Mouse (Mus musculus) ZHBTc4 (cell line): ENCODE results near the gene Pde1a.

Experiments
- DNase-seq: peaks from one replicate; pipeline ENCODE4 v3.0.0-alpha.2; 2011; ENCODE audit warnings: low read depth, low spot score

Gene Pde1a

DNA sequence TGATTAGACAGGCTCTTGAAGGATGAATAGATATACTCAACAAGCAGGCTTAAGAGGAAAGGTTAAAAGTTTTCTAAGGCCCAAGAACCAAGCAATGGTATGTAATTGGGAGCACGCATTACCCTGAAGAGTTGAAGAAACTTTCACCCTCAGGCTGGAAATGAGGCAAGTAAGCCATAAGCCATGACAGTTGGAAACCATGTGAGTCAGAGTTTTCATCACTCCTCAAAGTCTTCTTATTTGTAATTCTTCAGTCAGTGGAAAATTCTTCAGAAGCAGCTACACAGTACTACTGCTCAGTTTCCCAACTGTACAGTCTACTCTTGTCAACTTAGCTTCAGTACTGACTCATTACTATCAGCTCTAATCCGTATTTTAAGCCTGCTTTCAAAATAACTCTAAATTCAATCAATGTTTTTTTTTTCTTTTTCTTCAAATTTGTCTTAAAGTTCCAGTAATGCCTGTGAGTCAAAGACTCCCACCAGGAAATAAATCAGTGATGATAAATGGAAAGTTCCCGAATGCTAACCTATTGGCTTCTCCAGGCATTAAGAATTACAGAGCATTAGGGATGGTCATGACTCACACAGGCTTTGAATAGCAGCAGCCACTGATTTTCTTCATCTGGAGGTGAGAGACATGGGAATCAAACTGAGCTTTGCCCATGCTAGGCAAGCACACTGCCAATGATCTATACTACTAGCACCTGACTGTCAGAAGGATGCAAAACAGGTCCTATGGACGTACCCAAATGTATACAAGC lies 82.3 kb downstream of the Pde1a start:
- no peak for DNase-seq

DNA sequence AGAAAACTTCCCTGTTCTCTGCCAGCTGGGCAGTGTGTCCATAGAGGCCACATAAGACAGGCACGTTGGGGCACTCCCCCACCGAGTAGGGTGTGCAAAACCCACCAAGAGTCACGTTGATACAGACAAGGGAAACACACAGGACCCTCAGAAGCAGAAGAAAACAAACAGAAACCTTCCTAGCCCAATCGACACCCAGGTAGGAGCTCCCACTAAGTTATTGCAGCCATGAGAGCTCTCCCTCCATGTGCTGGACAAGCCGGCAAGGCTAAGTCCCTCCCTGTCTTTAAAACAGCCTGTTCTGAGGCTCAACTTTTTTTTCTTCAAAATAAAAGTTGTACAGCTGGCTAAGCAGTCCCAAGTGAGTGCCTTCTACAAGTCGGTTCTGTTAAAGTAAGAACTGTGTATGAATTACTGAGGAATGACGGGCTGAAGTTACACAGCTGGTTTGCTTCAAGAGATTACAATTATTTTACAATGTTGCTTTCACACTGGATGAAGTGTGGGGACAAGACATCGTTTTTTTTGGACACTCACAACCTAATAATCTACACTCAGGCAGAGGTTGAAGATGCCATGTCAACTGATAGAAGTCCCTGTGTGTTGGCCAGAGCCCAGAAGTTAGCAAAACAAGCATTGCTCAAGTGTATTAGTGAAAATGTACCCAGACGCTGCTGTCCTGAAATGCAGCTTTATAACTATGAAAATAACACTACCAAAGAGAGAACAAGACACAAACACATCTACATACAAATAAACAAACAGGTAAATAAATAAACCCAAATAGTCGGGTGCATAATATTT lies 90.4 kb downstream of the Pde1a start:
- DNase-seq = no peak

DNA sequence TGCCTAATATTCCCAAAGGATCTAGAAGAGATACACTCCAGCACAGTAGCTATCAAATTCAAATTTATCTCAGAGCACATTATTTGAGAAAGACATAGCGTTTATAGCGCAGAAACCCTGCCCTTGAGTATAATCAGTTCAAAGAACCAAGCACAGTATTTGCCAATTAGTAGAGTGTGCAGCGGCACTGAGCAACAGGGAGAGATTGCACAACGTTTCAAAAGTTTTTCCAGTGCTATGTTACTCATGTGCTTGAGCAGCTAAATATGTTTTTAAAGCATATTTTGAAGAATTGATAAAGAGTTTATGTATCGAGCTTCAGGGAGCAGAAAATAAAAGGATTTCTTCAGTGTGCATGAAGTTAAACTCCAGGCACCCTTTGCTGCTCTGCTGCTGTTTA lies 91.3 kb downstream of the Pde1a start:
- no peak for DNase-seq

DNA sequence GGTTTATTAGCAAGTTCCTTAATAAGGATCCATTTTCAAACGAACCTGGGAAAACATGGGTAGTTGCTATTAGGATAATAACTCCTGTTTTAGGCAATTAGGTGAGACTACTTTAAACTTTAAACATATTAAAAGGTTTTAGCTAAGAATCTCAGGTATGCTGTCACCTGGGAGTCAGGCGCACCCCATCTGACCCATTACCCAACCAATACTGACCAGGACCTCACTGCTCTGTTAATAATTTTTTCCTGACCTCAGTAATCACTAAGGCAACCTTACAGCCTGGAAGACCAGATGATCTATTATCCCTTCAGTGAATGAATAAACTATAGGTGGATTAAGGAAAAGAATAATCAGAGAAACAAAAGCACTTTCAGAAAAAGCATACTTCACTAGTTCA lies 100.2 kb downstream of the Pde1a start:
- DNase-seq = no peak

DNA sequence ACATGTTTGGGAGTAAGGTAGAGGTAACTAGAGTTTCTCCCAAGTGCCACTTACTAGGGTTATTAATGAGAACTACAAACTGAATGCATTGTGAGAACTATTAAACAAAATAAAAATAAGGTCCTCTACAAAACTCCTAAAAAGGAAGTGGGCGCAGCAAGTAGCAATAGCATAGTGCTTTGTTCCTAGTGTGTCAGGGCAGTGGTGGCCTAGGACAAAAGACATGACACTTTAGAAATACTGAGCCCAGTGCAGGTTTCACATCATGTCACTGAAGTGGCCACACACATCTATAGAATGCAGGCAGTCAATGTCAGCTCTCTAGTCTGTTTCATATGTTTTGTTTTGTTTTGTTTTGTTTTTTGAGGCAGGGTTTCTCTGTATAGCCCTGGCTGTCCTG lies 103.2 kb downstream of the Pde1a start:
- no peak for DNase-seq

DNA sequence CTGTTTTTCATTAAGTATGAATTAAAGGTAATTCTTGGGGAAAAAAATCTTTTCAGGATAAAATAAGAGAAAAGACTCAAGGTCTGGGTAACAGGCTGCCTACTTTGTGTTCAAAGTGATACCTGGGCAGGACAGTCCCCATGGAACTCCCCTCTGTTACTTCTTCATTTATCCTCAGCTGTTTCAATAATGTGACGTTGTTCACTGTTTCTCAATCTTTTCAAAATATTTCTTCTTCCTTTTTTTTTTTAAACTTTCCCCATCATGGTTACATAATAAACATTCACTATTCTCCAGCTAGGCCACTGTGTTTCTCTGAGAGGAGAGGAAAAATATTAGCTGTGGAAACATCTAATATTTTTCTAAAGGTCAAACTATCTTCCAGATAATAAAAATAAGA lies 103.7 kb downstream of the Pde1a start:
- DNase-seq = no peak

DNA sequence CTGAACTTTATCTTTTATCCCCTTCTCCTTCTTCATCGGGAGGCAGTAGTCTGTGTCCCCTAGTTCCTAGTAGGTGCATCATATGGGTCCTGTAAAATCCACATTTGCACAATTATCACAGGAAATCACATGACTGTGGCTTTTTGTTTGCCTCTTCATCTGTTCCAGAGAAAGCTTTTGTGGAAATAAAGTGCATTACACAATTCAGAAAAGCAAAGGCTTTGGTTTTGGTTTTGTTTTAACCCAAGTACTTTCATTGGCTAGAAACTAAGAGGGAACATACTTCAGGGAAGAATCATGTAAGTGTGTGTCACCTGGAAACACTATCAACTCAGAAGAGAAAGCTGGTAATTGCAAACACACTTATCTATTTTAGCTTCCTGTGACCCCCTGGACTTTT lies 104.2 kb downstream of the Pde1a start:
- no peak for DNase-seq

DNA sequence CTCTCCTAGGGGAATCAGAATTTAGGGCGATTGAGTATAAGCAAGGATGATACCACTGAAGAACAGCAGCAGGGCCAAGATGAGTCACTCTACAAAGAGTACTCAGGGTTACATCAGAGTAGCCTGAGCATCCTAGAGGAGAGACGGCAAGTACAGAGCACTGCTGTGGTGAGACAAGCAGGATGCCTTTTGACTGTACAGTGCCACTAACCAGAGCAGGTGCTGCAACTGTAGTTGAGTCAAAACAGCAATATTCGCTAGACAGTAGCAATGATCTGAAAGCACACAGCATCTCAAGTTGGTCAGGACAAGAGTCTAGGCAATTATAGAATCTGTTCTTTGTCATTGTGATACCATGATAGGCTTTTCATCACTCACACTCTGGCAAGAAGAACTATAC lies 115.1 kb downstream of the Pde1a start:
- no peak for DNase-seq

DNA sequence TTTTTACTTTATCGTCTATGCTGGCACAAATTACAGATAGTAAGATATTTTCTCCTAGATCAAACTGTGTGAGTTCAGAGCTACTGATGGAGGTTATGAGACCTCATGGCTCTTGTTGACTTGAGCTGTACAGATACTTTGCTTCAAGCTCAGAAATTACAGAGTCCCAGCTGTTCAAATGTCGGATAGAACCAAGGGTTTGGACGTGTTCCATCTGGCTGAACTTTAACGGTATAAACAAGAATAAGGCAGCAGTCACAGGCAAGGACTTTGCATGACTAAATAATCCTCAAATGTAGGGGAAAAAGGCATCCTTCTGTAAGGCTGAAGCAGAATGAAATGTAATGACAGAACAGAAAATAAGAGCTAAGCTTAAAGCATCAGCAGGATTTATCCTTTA lies 116.2 kb downstream of the Pde1a start:
- DNase-seq = no peak

DNA sequence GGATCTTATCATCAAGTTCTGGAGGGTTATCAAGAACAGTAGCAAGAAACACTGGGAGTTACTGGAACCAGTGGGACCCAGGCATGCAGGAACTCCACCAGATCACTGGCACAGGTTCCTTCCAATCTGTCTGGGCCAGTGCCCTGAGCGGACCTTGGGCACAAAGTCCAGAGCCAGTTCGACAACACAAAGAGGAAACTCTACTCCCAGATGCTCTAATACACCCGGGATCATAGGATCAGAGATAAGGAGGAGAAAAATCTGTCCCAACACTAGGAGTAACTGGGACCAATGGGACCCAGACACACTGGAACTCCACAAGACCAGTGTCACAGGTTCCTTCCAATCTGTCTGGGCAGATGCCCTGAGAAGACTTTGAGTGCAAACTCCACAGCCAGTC lies 130.1 kb downstream of the Pde1a start:
- no peak for DNase-seq

DNA sequence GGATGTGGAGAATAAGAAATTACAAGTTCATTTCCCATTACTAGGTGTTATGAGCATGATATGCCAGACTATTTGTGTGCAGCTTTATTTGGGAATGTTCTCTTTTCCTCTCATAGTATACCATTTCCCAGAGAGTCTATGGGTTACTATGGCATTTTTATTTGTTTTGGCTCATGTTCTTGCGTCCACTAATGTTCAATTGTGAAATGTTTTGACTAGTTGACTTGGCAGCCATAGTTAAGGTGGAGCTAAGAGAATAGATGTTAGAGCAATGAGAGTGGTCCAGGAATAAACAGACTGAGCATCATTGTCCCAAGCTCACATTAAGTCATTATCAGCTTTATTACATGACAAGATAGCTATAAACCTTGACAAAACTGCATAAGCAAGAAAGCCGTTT lies 130.8 kb downstream of the Pde1a start:
- DNase-seq = no peak

DNA sequence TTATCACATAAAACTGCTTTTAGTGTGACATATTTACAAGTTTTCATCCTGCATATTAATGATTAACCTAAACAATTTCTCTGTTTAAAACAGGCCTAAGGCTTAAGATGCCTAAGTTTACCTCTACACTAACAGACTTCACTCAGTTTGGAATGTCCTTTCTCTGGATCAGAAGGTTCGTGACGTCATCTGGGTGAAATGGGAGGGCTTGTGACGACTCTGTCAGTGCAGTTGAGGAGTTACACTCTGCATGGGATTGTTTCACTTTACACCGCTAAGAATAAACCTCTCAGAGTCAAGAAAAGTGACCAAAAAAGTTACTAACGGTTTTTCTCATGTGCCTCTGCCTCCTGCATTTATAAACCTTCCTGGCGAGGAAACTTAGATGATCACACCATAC lies 137.6 kb downstream of the Pde1a start:
- no peak for DNase-seq

DNA sequence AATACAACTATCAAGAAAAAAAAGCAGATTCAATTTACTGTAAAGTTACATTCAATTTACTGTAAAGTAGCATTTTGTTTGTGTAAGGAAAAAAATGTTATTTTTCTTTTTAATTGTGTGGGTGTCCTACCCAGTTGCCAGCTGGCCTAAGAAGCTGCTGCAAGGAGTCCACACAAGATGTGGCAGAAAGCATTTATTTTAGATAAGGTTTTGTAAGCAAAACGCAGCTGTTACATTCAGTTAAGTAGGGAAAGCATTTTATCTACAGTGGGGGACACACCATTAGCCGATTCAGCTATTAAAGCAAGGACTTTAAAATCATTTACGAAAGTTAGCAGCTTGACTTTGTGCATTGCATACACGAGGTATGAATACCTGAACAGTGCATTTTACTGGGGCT lies 145.5 kb downstream of the Pde1a start:
- no peak for DNase-seq

DNA sequence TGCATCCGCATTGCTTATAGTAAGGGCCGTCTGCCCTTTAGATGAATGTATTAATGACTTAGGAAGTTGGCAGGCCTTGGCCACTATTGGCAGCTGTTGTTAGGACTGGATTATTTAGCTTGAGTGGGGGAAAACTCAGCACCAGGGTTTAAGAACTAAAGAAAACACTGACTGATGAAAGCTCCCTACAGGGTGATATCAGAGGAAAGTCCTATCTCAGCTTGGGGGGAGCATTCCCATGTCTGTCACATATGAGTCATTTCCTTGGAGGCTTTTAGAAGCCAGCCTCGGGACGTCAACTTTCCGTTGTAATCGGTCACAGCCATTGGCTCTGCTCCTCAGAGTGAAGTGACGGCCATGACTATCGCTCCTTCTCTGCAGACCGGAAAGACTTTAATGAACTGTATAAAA lies 146.0 kb downstream of the Pde1a start:
- no peak for DNase-seq

DNA sequence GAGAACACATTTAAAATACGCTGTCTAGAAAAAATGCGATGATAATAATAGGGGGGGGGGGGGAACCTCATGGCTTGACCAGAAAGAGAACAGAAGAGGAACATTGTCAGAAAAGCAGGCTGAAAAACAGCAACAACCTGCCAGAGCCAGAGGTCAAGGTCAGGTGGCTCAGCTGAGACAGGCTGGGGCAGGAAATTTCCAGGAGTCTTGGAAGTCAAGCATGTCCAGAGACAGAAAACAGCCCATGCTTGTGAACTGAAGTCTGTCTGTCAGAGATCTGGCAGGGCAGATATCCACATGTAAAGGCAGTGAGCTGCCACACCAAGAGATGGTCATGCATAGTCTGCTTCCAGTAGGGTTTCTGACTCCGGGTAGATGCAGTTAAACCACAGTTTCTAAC lies 147.5 kb downstream of the Pde1a start:
- no peak for DNase-seq

DNA sequence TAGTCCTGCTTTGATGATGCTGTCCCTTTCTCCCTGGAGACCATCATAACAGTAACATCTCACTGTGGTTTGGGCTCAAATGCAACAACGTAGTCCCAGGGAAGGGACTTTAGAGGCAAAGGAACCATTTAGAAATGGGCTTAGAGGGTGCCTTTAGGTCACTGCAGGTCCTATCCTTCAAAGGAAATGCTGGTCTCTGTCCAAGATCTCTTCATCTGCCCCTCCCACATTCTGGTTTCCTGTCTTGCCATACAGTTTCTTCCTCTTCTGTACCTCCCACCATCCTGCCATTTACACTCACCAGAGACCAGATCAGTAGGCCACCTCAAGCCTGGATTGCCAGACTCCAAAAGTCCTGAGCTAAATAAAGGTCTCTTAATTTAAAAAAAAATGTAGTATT lies 150.3 kb downstream of the Pde1a start:
- no peak for DNase-seq

DNA sequence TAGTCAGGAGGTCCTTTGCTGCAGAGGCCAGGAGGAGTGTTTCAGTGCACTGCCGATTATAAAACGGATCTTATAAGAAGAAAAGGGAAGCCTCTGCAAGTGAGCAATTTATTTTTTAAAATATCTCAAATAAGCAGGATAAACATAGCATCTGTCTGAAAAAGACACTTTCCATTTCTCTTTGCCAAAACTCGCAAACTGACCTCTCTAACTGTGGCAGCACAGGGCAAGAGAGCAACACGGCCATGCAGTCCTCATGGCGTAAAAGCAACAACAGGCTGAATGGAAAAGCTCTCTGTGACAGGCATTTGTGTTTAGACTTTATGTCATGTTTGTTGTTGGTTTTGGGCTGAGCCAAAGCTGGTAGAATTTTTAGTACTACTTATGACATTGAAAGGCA lies 152.0 kb downstream of the Pde1a start:
- no peak for DNase-seq

DNA sequence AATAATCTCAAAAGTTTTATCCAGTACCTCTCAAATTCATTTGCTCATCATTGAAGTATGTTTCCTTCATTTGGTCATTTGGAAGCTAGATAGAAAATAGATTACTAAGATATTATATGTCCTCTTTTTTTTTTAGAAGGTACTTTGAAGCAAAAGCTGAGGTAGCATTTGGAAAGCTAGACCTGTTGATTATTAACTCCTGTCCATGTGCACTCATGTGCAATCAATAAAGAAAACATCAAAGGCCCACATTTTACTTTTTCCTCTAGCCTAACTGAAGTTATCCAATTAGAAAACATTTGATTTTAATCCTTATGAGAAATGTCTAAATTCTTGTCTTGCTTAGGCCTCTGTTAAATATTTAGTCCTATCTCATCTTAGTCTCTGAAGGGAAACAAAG lies 153.3 kb downstream of the Pde1a start:
- DNase-seq = no peak

DNA sequence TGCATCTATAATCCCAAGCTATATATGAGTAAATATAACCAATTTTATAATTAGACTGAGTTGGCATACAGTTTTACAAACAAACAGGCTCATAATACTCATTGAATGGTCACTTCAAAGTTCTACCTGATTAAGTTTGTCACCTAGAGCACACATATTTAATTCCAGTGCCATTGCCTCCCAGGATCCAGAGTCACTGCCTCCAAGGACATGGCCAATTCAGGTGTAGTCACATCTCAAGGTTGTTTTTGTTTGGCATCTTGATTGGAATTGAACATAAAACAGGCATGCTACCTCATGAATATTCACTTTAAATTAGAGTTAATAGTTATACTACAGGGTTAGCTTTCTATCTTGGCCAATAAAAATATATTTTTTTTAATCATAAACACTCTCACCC lies 157.0 kb downstream of the Pde1a start:
- no peak for DNase-seq

DNA sequence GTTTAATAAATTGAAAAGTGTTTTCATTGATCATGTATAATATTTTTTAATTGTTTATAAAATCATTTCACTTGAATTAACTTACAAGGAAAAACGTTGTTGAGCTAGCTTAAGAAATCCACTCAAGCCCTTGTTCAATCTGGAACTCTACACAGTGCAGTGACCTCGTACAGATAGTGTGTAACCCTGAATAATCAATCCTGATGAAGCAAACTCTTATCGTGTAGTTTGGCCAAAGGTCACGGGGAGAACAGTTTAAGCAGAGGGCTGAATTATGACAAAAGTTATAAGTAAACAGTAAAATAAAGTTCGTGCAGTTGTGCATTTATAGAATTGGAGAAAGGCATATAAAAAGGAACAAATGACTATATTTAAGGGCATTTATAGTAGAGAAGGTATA lies 159.7 kb downstream of the Pde1a start:
- DNase-seq = no peak

DNA sequence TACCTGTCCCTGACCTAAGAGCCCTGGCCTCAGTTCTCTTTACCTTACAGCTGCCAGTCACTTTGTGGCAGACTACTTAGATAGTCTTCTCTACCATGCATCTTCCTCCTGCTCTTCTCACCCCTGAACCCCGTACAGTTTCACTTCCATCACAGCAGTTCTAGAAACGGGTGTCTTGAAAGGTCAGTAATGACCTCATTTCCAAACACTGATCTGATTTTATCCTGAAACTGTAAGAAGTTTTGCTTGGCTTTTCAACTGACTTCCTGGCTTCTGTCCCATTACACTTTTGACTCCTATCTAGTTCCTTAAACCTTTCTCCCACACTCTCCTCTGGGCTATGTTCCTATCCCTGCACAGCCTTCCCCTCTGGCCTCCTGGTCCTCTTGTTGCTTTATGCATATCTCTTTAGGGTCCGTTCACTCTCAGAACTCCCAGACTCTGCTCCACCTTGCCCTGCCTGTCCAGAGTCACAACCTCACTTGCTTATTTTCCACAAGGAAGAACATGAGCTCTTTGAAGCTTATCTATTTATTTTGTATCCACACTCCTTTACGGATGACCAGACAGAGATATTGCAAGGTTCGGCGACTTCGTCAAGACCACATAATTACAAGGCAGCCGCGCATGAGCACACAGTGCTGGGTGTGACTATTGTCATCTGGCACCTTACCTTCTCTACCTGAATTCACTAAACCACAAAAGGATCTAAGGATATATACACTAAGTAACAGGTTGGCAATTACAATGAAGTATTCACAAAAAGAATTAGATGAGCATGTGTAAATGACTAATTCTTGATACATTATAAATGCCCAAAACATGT lies 162.4 kb downstream of the Pde1a start:
- DNase-seq = no peak

DNA sequence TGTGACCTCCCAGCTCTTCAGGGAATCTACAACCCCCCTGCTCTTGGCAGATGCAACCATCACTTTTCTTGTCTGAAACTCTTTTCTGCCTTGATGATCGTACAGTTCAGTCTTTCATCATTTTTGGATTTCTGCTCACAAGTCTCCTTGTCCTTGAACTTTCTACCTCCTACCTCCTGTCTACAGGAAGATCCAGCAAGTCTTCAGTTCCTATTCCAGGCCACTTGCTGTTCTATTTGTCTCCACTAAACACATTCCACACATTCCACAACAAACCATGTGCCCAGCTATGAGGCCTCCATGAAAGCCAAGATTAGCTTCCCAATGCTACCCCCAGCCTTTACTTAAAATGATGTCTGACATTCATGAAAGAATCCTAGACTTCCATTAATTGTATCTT lies 163.2 kb downstream of the Pde1a start:
- peak; percentile 22 for DNase-seq
